Mouse (Mus musculus) CH12.LX (cell line): ENCODE results near the gene Ttc22. TPM values are rescaled to one million over a fixed set of nuclear protein-coding genes. Genes with fewer than 3 reads are reported as not detected.

Experiments used
- DNase-seq: peaks from one replicate; pipeline ENCODE4 v3.0.0-alpha.2; 2013; ENCODE audit errors: extremely low read depth
- H3K27ac ChIP-seq: 2 replicates; pipeline ENCODE4 v1.5.1; 2012; ENCODE audit warnings: low read depth, mild to moderate bottlenecking, control low read depth, moderate library complexity; ENCODE audit not compliant: insufficient read depth
- H3K27me3 ChIP-seq: replicated peaks from 2 replicates; pipeline ENCODE3; 2012; ENCODE audit warnings: inconsistent platforms
- H3K36me3 ChIP-seq, 2 experiments: replicated peaks in 1 of 2; 2 replicates each; pipeline versions ENCODE3 to v1.6.1; 2012; ENCODE audit warnings: inconsistent platforms in 1 of 2, low read length in 1 of 2, mild to moderate bottlenecking in 1 of 2, mixed read lengths in 1 of 2, moderate library complexity in 1 of 2; ENCODE audit not compliant: control insufficient read depth in 1 of 2, insufficient read depth in 1 of 2
- H3K4me1 ChIP-seq, 2 experiments: 2 replicates each; pipeline ENCODE4 v1.6.1; 2012; ENCODE audit warnings: inconsistent platforms in 1 of 2, moderate library complexity in 1 of 2; ENCODE audit not compliant: insufficient read depth in 2 of 2, control insufficient read depth in 1 of 2
- H3K4me2 ChIP-seq: 2 replicates; pipeline ENCODE4 v1.6.1; 2012; ENCODE audit warnings: low read depth, mild to moderate bottlenecking, control low read depth; ENCODE audit not compliant: poor library complexity, insufficient read depth, severe bottlenecking
- H3K4me3 ChIP-seq, 3 experiments: fragments of 150-350 bp in 1 of 3; sonication (generic) in 1 of 3; replicated peaks in 1 of 3; 2 replicates each; pipeline versions ENCODE3 to v1.5.1; 2011 to 2012; ENCODE audit warnings: low read depth in 2 of 3, low read length in 2 of 3, mild to moderate bottlenecking in 2 of 3, moderate library complexity in 2 of 3, control low read depth in 1 of 3, improper control_type of control experiment in 1 of 3, inconsistent platforms in 1 of 3, mixed read lengths in 1 of 3; ENCODE audit not compliant: poor library complexity in 1 of 3
- H3K79me2 ChIP-seq: replicated peaks from 2 replicates; pipeline ENCODE4 v1.6.1; 2012; ENCODE audit warnings: mild to moderate bottlenecking, moderate library complexity; ENCODE audit not compliant: control insufficient read depth, poor library complexity, insufficient read depth, severe bottlenecking; ENCODE audit errors: extremely low read depth
- H3K9ac ChIP-seq: 2 replicates; pipeline ENCODE4 v1.6.1; 2012; ENCODE audit warnings: low read depth, mild to moderate bottlenecking, control low read depth, moderate library complexity; ENCODE audit not compliant: insufficient read depth
- H3K9me3 ChIP-seq: replicated peaks from 2 replicates; pipeline ENCODE3; 2012; ENCODE audit warnings: low read length, inconsistent platforms, mixed read lengths
- BHLHE40 ChIP-seq: IDR thresholded peaks from 2 replicates; pipeline ENCODE4 v1.6.1; 2011; ENCODE audit warnings: mild to moderate bottlenecking, low read depth, low read length, improper control_type of control experiment
- CHD1 ChIP-seq: IDR thresholded peaks from 2 replicates; pipeline ENCODE4 v1.6.1; 2012; ENCODE audit warnings: low read depth, low read length, improper control_type of control experiment, inconsistent platforms
- CHD2 ChIP-seq: IDR thresholded peaks from 2 replicates; pipeline ENCODE4 v1.6.1; 2011; ENCODE audit warnings: low read length, improper control_type of control experiment
- CTCF ChIP-seq, 2 experiments: IDR thresholded peaks in 1 of 2; conservative IDR thresholded peaks in 1 of 2; 2 replicates each; pipeline ENCODE4 v1.5.1; 2011 to 2012; ENCODE audit warnings: low read depth in 2 of 2, low read length in 2 of 2, improper control_type of control experiment in 1 of 2, inconsistent platforms in 1 of 2, mild to moderate bottlenecking in 1 of 2, moderate library complexity in 1 of 2
- EP300 ChIP-seq: IDR thresholded peaks from 2 replicates; pipeline ENCODE4 v1.6.1; 2011; ENCODE audit warnings: low read length, improper control_type of control experiment
- GABPA ChIP-seq: IDR thresholded peaks from 2 replicates; pipeline ENCODE4 v1.6.1; 2012; ENCODE audit warnings: low read depth, low read length, improper control_type of control experiment, inconsistent platforms; ENCODE audit not compliant: insufficient replicate concordance
- IRF4 ChIP-seq: IDR thresholded peaks from 2 replicates; pipeline ENCODE4 v1.6.1; 2014; ENCODE audit warnings: low read depth, mild to moderate bottlenecking, inconsistent platforms, low read length, improper control_type of control experiment
- JUND ChIP-seq: conservative IDR thresholded peaks from 2 replicates; pipeline ENCODE4 v1.6.1; 2011; ENCODE audit warnings: low read depth, low read length, improper control_type of control experiment
- KAT2A ChIP-seq: IDR thresholded peaks from 2 replicates; pipeline ENCODE4 v1.6.1; 2012; ENCODE audit warnings: low read length, improper control_type of control experiment, inconsistent platforms; ENCODE audit not compliant: insufficient replicate concordance
- MAFK ChIP-seq: IDR thresholded peaks from 2 replicates; pipeline ENCODE4 v1.6.1; 2011; ENCODE audit warnings: low read length, improper control_type of control experiment; ENCODE audit not compliant: insufficient replicate concordance
- MAX ChIP-seq: IDR thresholded peaks from 2 replicates; pipeline ENCODE4 v1.6.1; 2011; ENCODE audit warnings: low read length, improper control_type of control experiment
- MAZ ChIP-seq: IDR thresholded peaks from 2 replicates; pipeline ENCODE4 v1.6.1; 2012; ENCODE audit warnings: low read depth, mild to moderate bottlenecking, inconsistent platforms, low read length, improper control_type of control experiment, moderate library complexity
- MXI1 ChIP-seq: IDR thresholded peaks from 2 replicates; pipeline ENCODE4 v1.6.1; 2011; ENCODE audit warnings: mild to moderate bottlenecking, low read depth, low read length, improper control_type of control experiment
- NELFE ChIP-seq: IDR thresholded peaks from 2 replicates; pipeline ENCODE4 v1.6.1; 2011; ENCODE audit warnings: low read depth, low read length, improper control_type of control experiment
- NRF1 ChIP-seq: IDR thresholded peaks from 2 replicates; pipeline ENCODE4 v1.6.1; 2014; ENCODE audit warnings: low read depth, mild to moderate bottlenecking, inconsistent platforms, low read length, improper control_type of control experiment, moderate library complexity
- PAX5 ChIP-seq: IDR thresholded peaks from 2 replicates; pipeline ENCODE4 v1.6.1; 2012; ENCODE audit warnings: low read length, inconsistent platforms, mixed read lengths
- POLR2AphosphoS2 ChIP-seq: IDR thresholded peaks from 2 replicates; pipeline ENCODE4 v1.6.1; 2011; ENCODE audit warnings: low read depth, low read length, improper control_type of control experiment
- RAD21 ChIP-seq: IDR thresholded peaks from 2 replicates; pipeline ENCODE4 v1.6.1; 2011; ENCODE audit warnings: low read depth, mild to moderate bottlenecking, low read length, improper control_type of control experiment, moderate library complexity
- SIN3A ChIP-seq: IDR thresholded peaks from 2 replicates; pipeline ENCODE4 v1.6.1; 2012; ENCODE audit warnings: low read length, improper control_type of control experiment, inconsistent platforms
- TBP ChIP-seq: conservative IDR thresholded peaks from 2 replicates; pipeline ENCODE4 v1.6.1; 2011; ENCODE audit warnings: low read depth, low read length, improper control_type of control experiment
- TCF12 ChIP-seq: IDR thresholded peaks from 2 replicates; pipeline ENCODE4 v1.6.1; 2014; ENCODE audit warnings: low read depth, mild to moderate bottlenecking, inconsistent platforms, low read length, improper control_type of control experiment
- UBTF ChIP-seq: IDR thresholded peaks from 2 replicates; pipeline ENCODE4 v1.6.1; 2012; ENCODE audit warnings: low read depth, mild to moderate bottlenecking, inconsistent platforms, low read length, improper control_type of control experiment, moderate library complexity
- USF1 ChIP-seq: IDR thresholded peaks from 2 replicates; pipeline ENCODE4 v1.6.1; 2014; ENCODE audit warnings: low read depth, mild to moderate bottlenecking, inconsistent platforms, low read length, improper control_type of control experiment
- ZC3H11A ChIP-seq: IDR thresholded peaks from 2 replicates; pipeline ENCODE4 v1.6.1; 2012; ENCODE audit warnings: low read depth, mild to moderate bottlenecking, inconsistent platforms, low read length, improper control_type of control experiment
- ZKSCAN1 ChIP-seq: IDR thresholded peaks from 2 replicates; pipeline ENCODE4 v1.6.1; 2012; ENCODE audit warnings: low read depth, inconsistent platforms, low read length, improper control_type of control experiment, borderline replicate concordance
- ZMIZ1 ChIP-seq: IDR thresholded peaks from 2 replicates; pipeline ENCODE4 v1.6.1; 2012; ENCODE audit warnings: low read depth, mild to moderate bottlenecking, inconsistent platforms, low read length, improper control_type of control experiment
- dilution Hi-C: fragments of 300-500 bp; cut with MboI; formaldehyde crosslinking; loops from 2 replicates; pipeline ENCODE4 v1.14.3; 2020; ENCODE audit warnings: low sequenced_read_pairs; ENCODE audit not compliant: extremely low pct_unique_long_range_greater_than_20kb, extremely low pct_ligation_motif_present
- in situ Hi-C: fragments of 300-500 bp; cut with MboI; formaldehyde crosslinking; loops from 3 replicates; pipeline ENCODE4 v1.14.3; 2019; ENCODE audit warnings: low sequenced_read_pairs, low pct_ligation_motif_present, low pct_unique_long_range_greater_than_20kb, mixed read lengths
- polyA plus RNA-seq: library from polyadenylated mRNA; unstranded; fragments of >175 nt; gene quantifications from 2 replicates; pipeline ENCODE4 v1.2.1, GENCODE M21; 2012; ENCODE audit warnings: low read depth; ENCODE audit not compliant: insufficient read length
- total RNA-seq, 2 experiments: library from RNA; depleted of rRNA; stranded (reverse); fragments of 300-350 nt in 1 of 2; fragments of >200 nt in 1 of 2; gene quantifications; 2 replicates each; pipeline ENCODE4 v1.2.3; 2012 to 2014

Ttc22 gene
- total and polyA plus RNA-seq, 3 experiments: not detected

DNA sequence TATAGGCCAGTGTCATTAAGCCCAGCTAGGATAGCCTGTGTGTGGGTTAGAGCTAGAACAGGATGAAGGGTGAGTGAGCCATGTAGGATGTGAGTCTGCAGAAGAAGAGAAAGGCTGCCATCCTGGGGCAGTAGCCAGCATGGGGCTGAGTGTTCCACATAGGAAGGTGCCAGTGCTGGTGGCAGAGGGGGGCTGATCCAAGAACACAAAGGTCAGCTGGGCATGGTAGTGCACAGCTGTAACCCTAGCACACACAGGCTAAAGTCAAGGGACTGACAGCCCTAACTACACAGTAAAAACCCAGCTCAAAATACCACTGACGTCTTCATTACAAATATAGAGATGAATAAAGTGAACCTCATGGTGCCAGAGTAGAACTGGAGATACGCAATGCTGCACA lies 44.3 kb downstream of the Ttc22 start:
- H3K27ac ChIP-seq: no peak overlapping the region
- H3K4me3 ChIP-seq: no peak overlapping the region
- no peaks in the 10 kb centered on the region for H3K4me1 ChIP-seq
- DNase-seq: no peak
- TF ChIP-seq CHD1 (no peak), PAX5 (no peak), NELFE (no peak), EP300 (no peak)
- dilution Hi-C loops: no loop called here
- no peaks in the 10 kb centered on the region for H3K27me3 ChIP-seq
- no peaks in the 10 kb centered on the region for H3K9me3 ChIP-seq
- H3K36me3 ChIP-seq: peaks cover 90 to 100% of the 10 kb centered on the region in 2 experiments
- in situ Hi-C loops: no loop called here
- no peak overlapping the region for H3K4me2 ChIP-seq
- no peak overlapping the region for H3K9ac ChIP-seq
- no peaks in the 10 kb centered on the region for H3K79me2 ChIP-seq

DNA sequence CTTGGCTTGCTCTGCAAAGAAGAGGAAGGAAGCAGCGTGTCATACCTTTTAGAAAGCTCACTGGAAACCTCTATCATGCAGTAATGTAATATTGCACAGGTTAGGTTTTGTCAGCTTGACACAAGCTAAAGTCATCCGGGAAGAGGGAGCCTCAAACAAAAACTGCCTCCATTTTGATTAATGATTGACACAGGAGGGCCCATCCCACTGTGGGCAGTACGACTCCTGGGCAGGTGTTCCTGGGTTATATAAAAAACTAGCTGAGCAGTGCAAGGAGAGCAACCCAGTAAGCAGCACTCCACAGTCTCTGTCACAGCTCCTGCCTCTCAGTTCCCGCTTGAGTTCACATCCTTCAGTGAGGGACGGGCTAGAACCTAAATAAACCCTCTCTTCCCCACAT lies 54.5 kb downstream of the Ttc22 start:
- Histone ChIP-seq H3K79me2 (peaks cover 8% of the 10 kb centered on the region), H3K4me2 (no peak overlapping the region), H3K4me3 (no peak overlapping the region), H3K4me1 (peaks cover 6 to 33% of the 10 kb centered on the region in 2 experiments), H3K9me3 (no peaks in the 10 kb centered on the region), H3K27ac (no peak overlapping the region), H3K27me3 (peaks cover under 1% of the 10 kb centered on the region), H3K9ac (no peak overlapping the region), H3K36me3 (peaks cover 46 to 54% of the 10 kb centered on the region in 2 experiments)
- no peak for TF ChIP-seq NRF1
- TF ChIP-seq ZMIZ1: no peak
- TF ChIP-seq CTCF (conservative IDR thresholded peaks at IDR 0.05 in 1 of 2, IDR thresholded peaks at IDR 0.05 in 1 of 2; ENCODE audit: low read depth in 2 of 2, low read length in 2 of 2): no peak
- TF ChIP-seq KAT2A: no peak
- TF ChIP-seq MXI1: no peak
- no peak for TF ChIP-seq TBP
- dilution Hi-C loops: no loop called here
- in situ Hi-C loops: no loop called here
- no peak for DNase-seq

GRCm38 (mm10) chr4:106678442-106679118 lies 56.3 kb downstream of the Ttc22 start, which contains the start of gene Ttc4:
Ttc4 (minus strand) TSS chr4:106678944.
- Histone ChIP-seq H3K36me3 (peaks cover 29 to 38% of the 10 kb centered on the region in 2 experiments), H3K27ac (no peak within 1 kb of the TSS), H3K27me3 (peaks cover 19% of the 10 kb centered on the region), H3K79me2 (peaks cover 8% of the 10 kb centered on the region), H3K4me1 (peaks cover 6 to 38% of the 10 kb centered on the region in 2 experiments), H3K9me3 (no peaks in the 10 kb centered on the region), H3K9ac (peak within 1 kb of the TSS; percentile 93), H3K4me3 (peak within 1 kb of the TSS; percentile 88 to 99 (median 96)), H3K4me2 (peak within 1 kb of the TSS; percentile 90)
- dilution Hi-C loops: no loop called here
- in situ Hi-C loops: no loop called here
- peak; percentile 95 for DNase-seq
- TF ChIP-seq SIN3A (peak; percentile 91), TCF12 (peak; percentile 92), UBTF (no peak; the same call in 1 of the 2 replicates), RAD21 (no peak), PAX5 (no peak), MXI1 (peak; percentile 78; the same call in 1 of the 2 replicates), IRF4 (peak; percentile 75), ZKSCAN1 (no peak), USF1 (no peak), CHD2 (no peak), MAZ (peak; percentile 86; the same call in 1 of the 2 replicates), GABPA (no peak; the same call in 1 of the 2 replicates), MAFK (no peak), JUND (no peak), BHLHE40 (no peak), ZC3H11A (no peak), MAX (peak; percentile 44; the same call in 1 of the 2 replicates), POLR2AphosphoS2 (peak; percentile 48; the same call in 1 of the 2 replicates)
